Mouse (Mus musculus) retina, postnatal 7 days (tissue): ENCODE data around the gene Thsd7b.
A peak's percentile ranks its signal among the peaks of the same experiment; 100 is the strongest.
"Not testable (repeated sequence)": the region's sequence is repeated elsewhere in the genome, so short reads cannot be mapped to it uniquely, and the experiment has no call there.

ENCODE experiments used
- DNase-seq: peaks from one replicate; pipeline ENCODE4 v3.0.0-alpha.2; 2012; ENCODE audit warnings: low read depth, low spot score

Thsd7b gene

GRCm38 (mm10) chr1:129843416-129843815 lies 570.3 kb downstream of the Thsd7b start:
- no peak for DNase-seq

GRCm38 (mm10) chr1:129850007-129850564 lies 577.0 kb downstream of the Thsd7b start:
- no peak for DNase-seq

GRCm38 (mm10) chr1:129867714-129868113 lies 594.6 kb downstream of the Thsd7b start:
- no peak for DNase-seq

GRCm38 (mm10) chr1:129874355-129874754 lies 601.3 kb downstream of the Thsd7b start:
- DNase-seq, result no peak

GRCm38 (mm10) chr1:129887861-129888260 lies 614.8 kb downstream of the Thsd7b start:
- DNase-seq, result no peak

GRCm38 (mm10) chr1:129898121-129898520 lies 625.0 kb downstream of the Thsd7b start:
- no peak for DNase-seq

- no peak for DNase-seq
Observed at GRCm38 (mm10) chr1:129915484-129915883, 642.4 kb downstream of the Thsd7b start.

- no peak for DNase-seq
Observed at GRCm38 (mm10) chr1:129917568-129917967, 644.5 kb downstream of the Thsd7b start.

GRCm38 (mm10) chr1:129919385-129919784 lies 646.3 kb downstream of the Thsd7b start:
- peak; percentile 9 for DNase-seq

GRCm38 (mm10) chr1:129931003-129931402 lies 657.9 kb downstream of the Thsd7b start:
- DNase-seq, result no peak

- no peak for DNase-seq
Observed at GRCm38 (mm10) chr1:129943116-129943515, 670.0 kb downstream of the Thsd7b start.

GRCm38 (mm10) chr1:129947026-129947425 lies 673.9 kb downstream of the Thsd7b start:
- DNase-seq, result no peak

- DNase-seq, result no peak
Observed at GRCm38 (mm10) chr1:129955478-129955877, 682.4 kb downstream of the Thsd7b start.

- no peak for DNase-seq
Observed at GRCm38 (mm10) chr1:129956625-129957024, 683.5 kb downstream of the Thsd7b start.

- not testable (repeated sequence) for DNase-seq
Observed at GRCm38 (mm10) chr1:129959352-129959751, 686.2 kb downstream of the Thsd7b start.

GRCm38 (mm10) chr1:129963166-129963565 lies 690.1 kb downstream of the Thsd7b start:
- no peak for DNase-seq

GRCm38 (mm10) chr1:129989247-129989646 lies 716.1 kb downstream of the Thsd7b start:
- not testable (repeated sequence) for DNase-seq

- no peak for DNase-seq
Observed at GRCm38 (mm10) chr1:129990821-129991220, 717.7 kb downstream of the Thsd7b start.

GRCm38 (mm10) chr1:130055012-130055411 lies 781.9 kb downstream of the Thsd7b start:
- no peak for DNase-seq

GRCm38 (mm10) chr1:130062105-130062504 lies 789.0 kb downstream of the Thsd7b start:
- DNase-seq, result no peak

- no peak for DNase-seq
Observed at GRCm38 (mm10) chr1:130066193-130066959, 793.3 kb downstream of the Thsd7b start.

GRCm38 (mm10) chr1:130083788-130084187 lies 810.7 kb downstream of the Thsd7b start:
- DNase-seq, result no peak

- no peak for DNase-seq
Observed at GRCm38 (mm10) chr1:130085207-130085606, 812.1 kb downstream of the Thsd7b start.
